Mouse (Mus musculus) left cerebral cortex, adult 6 months (tissue): ENCODE measurements around the gene Olfr420. TPM values are rescaled to one million over a fixed set of nuclear protein-coding genes. Genes with fewer than 3 reads are reported as not detected.

ENCODE experiments used
- long read RNA-seq, 2 experiments: library from polyadenylated mRNA; unstranded; transcript quantifications; one replicate each; pipeline ENCODE4 v2.0.0; 2019 to 2020
- polyA plus RNA-seq: library from polyadenylated mRNA; unstranded; fragments of <200 nt; fragmentation: Nextera tagmentation; gene quantifications from 2 replicates; pipeline ENCODE4 v1.2.3, GENCODE M21; 2021

Olfr420 gene
- not detected in 2 replicates for polyA plus RNA-seq
- long read RNA-seq, experiment 1 = 0 reads
- long read RNA-seq, experiment 2 = 0 reads

GRCm38 (mm10) chr1:174155333-174155732 lies at the start of gene Olfr420:
Gene Olfr420 (plus strand): TSS chr1:174155633.

GRCm38 (mm10) chr1:174121062-174121461 lies 34.4 kb upstream of the Olfr420 start, which contains the start of gene Olfr231:
Gene Olfr231 (minus strand): TSS chr1:174121162.

GRCm38 (mm10) chr1:174131217-174131616 lies 24.2 kb upstream of the Olfr420 start, which contains the start of gene Olfr424:
Gene Olfr424 (plus strand): TSS chr1:174131517.

GRCm38 (mm10) chr1:174172605-174173004 lies 17.2 kb downstream of the Olfr420 start, which contains the start of gene Spta1:
Gene Spta1 (plus strand): TSS chr1:174172776.

Other genes starting within 250 kb of the Olfr420 start
- 0.11 and 0.26 TPM in 2 replicates for gene Ifi211, start 242.6 kb upstream of the Olfr420 start, polyA plus RNA-seq
- gene Mndal, start 213.1 kb upstream of the Olfr420 start, polyA plus RNA-seq = 0.32 and 0.53 TPM in 2 replicates
- 0.09 and 0.18 TPM in 2 replicates for gene Ifi203, start 213.0 kb upstream of the Olfr420 start, polyA plus RNA-seq
- gene Ifi202b, start 172.9 kb upstream of the Olfr420 start, polyA plus RNA-seq = not detected in 2 replicates
- gene Ifi205, start 123.8 kb upstream of the Olfr420 start, polyA plus RNA-seq = not detected in 2 replicates
- gene Olfr433, start 114.9 kb upstream of the Olfr420 start, polyA plus RNA-seq = not detected in 2 replicates
- gene Olfr432, start 106.4 kb upstream of the Olfr420 start, polyA plus RNA-seq = not detected in 2 replicates
- not detected in 2 replicates for gene Olfr430, start 89.0 kb upstream of the Olfr420 start, polyA plus RNA-seq
- gene Olfr429, start 71.3 kb upstream of the Olfr420 start, polyA plus RNA-seq = not detected in 2 replicates
- gene Olfr427, start 58.7 kb upstream of the Olfr420 start, polyA plus RNA-seq = not detected in 2 replicates
- gene Olfr231, start 34.5 kb upstream of the Olfr420 start, polyA plus RNA-seq = not detected in 2 replicates
- gene Olfr424, start 24.1 kb upstream of the Olfr420 start, polyA plus RNA-seq = not detected in 2 replicates
- gene Spta1, start 17.1 kb downstream of the Olfr420 start, polyA plus RNA-seq = not detected in 2 replicates
- gene Olfr419, start 96.4 kb downstream of the Olfr420 start, polyA plus RNA-seq = not detected in 2 replicates
- gene Mptx1, start 174.9 kb downstream of the Olfr420 start, polyA plus RNA-seq = not detected in 2 replicates
- not detected in 2 replicates for gene Olfr417, start 209.5 kb downstream of the Olfr420 start, polyA plus RNA-seq
- not detected in 2 replicates for gene Olfr248, start 235.4 kb downstream of the Olfr420 start, polyA plus RNA-seq